ENCODE assay signal across 10 mouse cellular contexts in the genomic region with DNA sequence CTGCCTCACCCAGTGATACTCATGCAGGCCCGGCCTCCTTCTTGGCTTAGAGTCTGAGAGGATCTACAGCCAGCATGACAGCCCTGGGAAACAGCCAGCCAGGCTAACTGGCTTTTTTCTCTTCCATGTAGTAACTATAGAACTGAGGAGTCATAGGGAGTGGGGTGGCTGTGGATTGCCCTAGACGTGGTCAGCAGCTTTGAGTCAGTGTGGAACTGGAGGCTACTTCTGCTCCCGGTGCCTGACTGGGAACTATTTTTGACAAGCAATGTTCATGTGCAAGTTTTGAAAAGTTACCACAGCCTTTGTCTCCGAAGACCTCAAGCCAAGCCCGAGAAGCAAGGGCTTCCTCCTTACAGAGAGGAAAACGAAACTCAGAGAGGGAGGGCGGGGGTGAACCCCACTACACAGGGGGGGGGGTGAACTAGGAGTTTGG. TPM values are rescaled to one million over a fixed set of nuclear protein-coding genes. Genes with fewer than 3 reads are reported as not detected.
DNase-seq lines count a peak whose midpoint lies in the region; ATAC-seq and TF ChIP-seq lines count a peak whose summit lies in the region.
"Had no signal": no experiment of that assay in that cellular context is flagged by ENCODE, and none has a peak within 500 bp of the region (broad histone marks: within the 10 kb centered on the region; RNA-seq: fewer than 3 reads in every experiment).

No protein-coding gene starts in this region.

- TF ChIP-seq CTCF in lung, adult 2 months (IDR thresholded peaks at IDR 0.05; ENCODE audit: insufficient read depth, low read length), result no peak

- H3K9ac ChIP-seq in forebrain, embryonic 11.5 days (ENCODE audit: low read length), result no peak overlapping the region

- no peak overlapping the region for H3K4me3 ChIP-seq in lung, adult 2 months (replicated peaks; ENCODE audit: extremely low read depth, low read depth, low read length)
- H3K4me3 ChIP-seq in forebrain, embryonic 11.5 days (ENCODE audit: low read depth, low read length), result no peak overlapping the region

- no peak overlapping the region for H3K27ac ChIP-seq in forebrain, embryonic 11.5 days (ENCODE audit: low read depth, low read length)

- peak; percentile 12 for DNase-seq in adrenal gland, adult 2 months
- no peak for DNase-seq in adrenal gland, adult 18-20 months (ENCODE audit: low spot score in 2 of 2)
- peak; percentile 13 for DNase-seq in lung, postnatal 14 days
- DNase-seq in lung, adult 2 months, result no peak
- peak; percentile 76 to 78 for DNase-seq in spleen, postnatal 36 days (ENCODE audit: low spot score in 2 of 2)
- no peak for DNase-seq in forebrain, embryonic 11.5 days (ENCODE audit: low spot score)
- no peak for DNase-seq in right cerebral cortex, adult 18-20 months
- DNase-seq: layer of hippocampus, postnatal 36 days had no signal

- no peaks in the 10 kb centered on the region for H3K27me3 ChIP-seq in forebrain, embryonic 11.5 days (ENCODE audit: control insufficient read depth, insufficient read depth, low read length)

- no peaks in the 10 kb centered on the region for H3K36me3 ChIP-seq in forebrain, embryonic 11.5 days (ENCODE audit: control insufficient read depth, insufficient read depth, low read length)

- no peaks in the 10 kb centered on the region; the same call in 1 of the 2 replicates for H3K4me1 ChIP-seq in lung, adult 2 months (ENCODE audit: control insufficient read depth, insufficient read depth, low read length)
- no peaks in the 10 kb centered on the region for H3K4me1 ChIP-seq in forebrain, embryonic 11.5 days (replicated peaks; ENCODE audit: control insufficient read depth, insufficient read depth, low read length)

- 44% methylated on average over 7 of the region's 7 CpGs for WGBS in lung, adult 2 months
- WGBS in forebrain, embryonic 11.5 days, result 92% methylated on average over 7 of the region's 7 CpGs

- H3K4me2 ChIP-seq in forebrain, embryonic 11.5 days (ENCODE audit: low read depth, low read length, severe bottlenecking), result no peak overlapping the region

- peak; percentile 52 for ATAC-seq in granulocyte monocyte progenitor cell, adult 5-6 weeks (replicated peaks; ENCODE audit: poor library complexity, severe bottlenecking)
- ATAC-seq in forebrain, embryonic 11.5 days (replicated peaks; ENCODE audit: low FRiP score), result no peak

- no peaks in the 10 kb centered on the region for H3K9me3 ChIP-seq in forebrain, embryonic 11.5 days (ENCODE audit: control insufficient read depth, low read length)

- TF ChIP-seq POLR2A in lung, adult 2 months (IDR thresholded peaks at IDR 0.05; ENCODE audit: borderline replicate concordance, extremely low read depth, low read depth, low read length), result no peak

RNA-seq across cellular contexts. Expression of a gene that starts 8.8 kb away (rescaled TPM):
- 1 to 10 TPM; 3.1 to 4.6 TPM for total RNA-seq in adrenal gland, adult 2 months (2021)
- polyA plus RNA-seq in adrenal gland, adult 2 months (2012; rRNA removed), result 4.2 and 4.7 TPM in 2 replicates
- total RNA-seq in adrenal gland, adult 18-20 months (2021), result 1 to 10 TPM; 3.9 to 4.2 TPM
- polyA plus RNA-seq in lung, adult 2 months (2012; rRNA removed), result 45.0 and 52.8 TPM in 2 replicates
- 6.4 and 9.5 TPM in 2 replicates for total RNA-seq in granulocyte monocyte progenitor cell, adult 5-6 weeks (2014; fragmentation: Nextera tagmentation)
- total RNA-seq in granulocyte monocyte progenitor cell, adult 5-6 weeks (2017), result 13.1 and 17.5 TPM in 2 replicates
- polyA plus RNA-seq in forebrain, embryonic 11.5 days (2014; fragmentation: Nextera tagmentation; extraction: Ambion mirVana), result 1.8 TPM in 2 replicates

RNA-seq across cellular contexts. Expression of a gene that starts 44.0 kb away (rescaled TPM):
- 100 to 1,000 TPM; 104 to 121 TPM for total RNA-seq in adrenal gland, adult 2 months (2021)
- polyA plus RNA-seq in adrenal gland, adult 2 months (2012; rRNA removed), result 40.8 and 66.2 TPM in 2 replicates
- total RNA-seq in adrenal gland, adult 18-20 months (2021), result 100 to 1,000 TPM in 1 of 2 experiments, 10 to 100 TPM in 1; 94.6 to 101 TPM
- 32.7 and 45.8 TPM in 2 replicates for polyA plus RNA-seq in lung, adult 2 months (2012; rRNA removed)
- 54.2 and 60.7 TPM in 2 replicates for total RNA-seq in granulocyte monocyte progenitor cell, adult 5-6 weeks (2014; fragmentation: Nextera tagmentation)
- total RNA-seq in granulocyte monocyte progenitor cell, adult 5-6 weeks (2017), result 61.3 and 91.4 TPM in 2 replicates
- polyA plus RNA-seq in forebrain, embryonic 11.5 days (2014; fragmentation: Nextera tagmentation; extraction: Ambion mirVana), result 71.8 and 79.4 TPM in 2 replicates

RNA-seq across cellular contexts. Expression of a gene that starts 51.3 kb away (rescaled TPM):
- 10 to 100 TPM; 12.7 to 15.3 TPM for total RNA-seq in adrenal gland, adult 2 months (2021)
- polyA plus RNA-seq in adrenal gland, adult 2 months (2012; rRNA removed), result 37.1 and 49.1 TPM in 2 replicates
- 10 to 100 TPM; 10.2 to 10.7 TPM for total RNA-seq in adrenal gland, adult 18-20 months (2021)
- 164 and 177 TPM in 2 replicates for polyA plus RNA-seq in lung, adult 2 months (2012; rRNA removed)
- 7.7 and 11.6 TPM in 2 replicates for total RNA-seq in granulocyte monocyte progenitor cell, adult 5-6 weeks (2014; fragmentation: Nextera tagmentation)
- total RNA-seq in granulocyte monocyte progenitor cell, adult 5-6 weeks (2017), result 0.21 and 3.3 TPM in 2 replicates
- 0.99 and 1.3 TPM in 2 replicates for polyA plus RNA-seq in forebrain, embryonic 11.5 days (2014; fragmentation: Nextera tagmentation; extraction: Ambion mirVana)
- polyA plus RNA-seq: C2C12 had no signal

Comparison
In these comparisons a context has a peak if more than half of its experiments do, and no peak if none do; other contexts are left out.
1. DNase-seq: peak in adrenal gland, adult 2 months (single experiment), lung, postnatal 14 days (single experiment) and spleen, postnatal 36 days (2 of 2); none in adrenal gland, adult 18-20 months (0 of 2), lung, adult 2 months (single experiment), forebrain, embryonic 11.5 days (single experiment) and right cerebral cortex, adult 18-20 months (single experiment).